Mouse (Mus musculus): ENCODE data around the gene Atp1b2. TPM values are rescaled to one million over a fixed set of nuclear protein-coding genes. Genes with fewer than 3 reads are reported as not detected.

The Atp1b2 gene
- total and polyA plus RNA-seq, 3 experiments, result 13.4 to 136 TPM; not detected in 1

GRCm38 (mm10) chr11:69629802-69630201, 24.1 kb upstream of the Atp1b2 start (continued):
- no peak for TF ChIP-seq KAT2A (conservative IDR thresholded peaks at IDR 0.05; ENCODE audit: low read depth, low read length)

- H3K4me3 ChIP-seq (ENCODE audit: control insufficient read depth in 1 of 2, insufficient read depth in 1 of 2, low read depth in 2 of 2, low read length in 2 of 2), result peak overlapping the region in 1 of 2 experiments; percentile 12; a peak in 2 of 4 replicates
- 0 out of 2 replicates have a peak overlapping the region, but pooled peaks have one; percentile 23 for H3K9ac ChIP-seq (ENCODE audit: control insufficient read depth, low read depth, low read length, poor library complexity, severe bottlenecking)
- peaks cover 0 to 8% of the 10 kb centered on the region in 2 experiments; a peak in 2 of 4 replicates for H3K36me3 ChIP-seq (ENCODE audit: control insufficient read depth in 1 of 2, insufficient read depth in 2 of 2, low read length in 2 of 2)
- no peak overlapping the region for H3K27ac ChIP-seq (ENCODE audit: control insufficient read depth, low read depth, low read length)
- TF ChIP-seq USF2 (IDR thresholded peaks at IDR 0.05; ENCODE audit: borderline replicate concordance in 1 of 2, insufficient read depth in 1 of 2, low read depth in 1 of 2, low read length in 2 of 2), result no peak
- 0 out of 2 replicates have a peak, but pooled peaks have one; percentile 9 for TF ChIP-seq NRF1 (IDR thresholded peaks at IDR 0.05; ENCODE audit: insufficient read depth, low read depth, low read length, poor library complexity, severe bottlenecking)
- 0 out of 2 replicates have a peak, but pooled peaks have one; percentile 14 for TF ChIP-seq BHLHE40 (IDR thresholded peaks at IDR 0.05; ENCODE audit: borderline replicate concordance, low read depth, low read length)
- 0 out of 2 replicates have a peak, but pooled peaks have one; percentile 14 for TF ChIP-seq TCF12 (IDR thresholded peaks at IDR 0.05; ENCODE audit: low read depth, low read length)
- no peak for TF ChIP-seq TAL1 (IDR thresholded peaks at IDR 0.05; ENCODE audit: low read length)
- TF ChIP-seq MYC (IDR thresholded peaks at IDR 0.05; ENCODE audit: low read depth, low read length), result 0 out of 2 replicates have a peak, but pooled peaks have one; percentile 41
- TF ChIP-seq MYB (IDR thresholded peaks at IDR 0.05; ENCODE audit: low read depth, low read length), result no peak
- peak; percentile 69 for TF ChIP-seq SIN3A (IDR thresholded peaks at IDR 0.05; ENCODE audit: low read length)
- TF ChIP-seq ZC3H11A (IDR thresholded peaks at IDR 0.05; ENCODE audit: low read depth, low read length), result peak; percentile 42; the same call in 1 of the 2 replicates
- TF ChIP-seq ETS1 (IDR thresholded peaks at IDR 0.05; ENCODE audit: low read depth, low read length), result no peak
- no peak for TF ChIP-seq ZKSCAN1 (IDR thresholded peaks at IDR 0.05; ENCODE audit: low read depth, low read length)
- TF ChIP-seq RAD21 (IDR thresholded peaks at IDR 0.05; ENCODE audit: low read depth, low read length), result peak; percentile 55
- TF ChIP-seq SMC3 (IDR thresholded peaks at IDR 0.05; ENCODE audit: low read depth, low read length), result peak; percentile 72
- TF ChIP-seq HCFC1 (IDR thresholded peaks at IDR 0.05; ENCODE audit: low read depth, low read length), result 0 out of 2 replicates have a peak, but pooled peaks have one; percentile 28
- TF ChIP-seq NELFE (IDR thresholded peaks at IDR 0.05; ENCODE audit: low read depth, low read length), result 0 out of 2 replicates have a peak, but pooled peaks have one; percentile 20
- TF ChIP-seq RCOR1 (IDR thresholded peaks at IDR 0.05; ENCODE audit: low read depth, low read length), result no peak
- TF ChIP-seq MAZ (IDR thresholded peaks at IDR 0.05; ENCODE audit: low read depth, low read length), result peak; percentile 36; the same call in 1 of the 2 replicates
- TF ChIP-seq ZMIZ1 (IDR thresholded peaks at IDR 0.05; ENCODE audit: low read depth, low read length), result no peak
- TF ChIP-seq MEF2A (IDR thresholded peaks at IDR 0.05; ENCODE audit: extremely low read depth, insufficient replicate concordance, low read depth, low read length, poor library complexity, severe bottlenecking), result no peak
- no peak for TF ChIP-seq POLR2A (IDR thresholded peaks at IDR 0.05; ENCODE audit: control insufficient read depth in 1 of 2, insufficient read depth in 1 of 2, low read depth in 1 of 2, low read length in 2 of 2, poor library complexity in 1 of 2)
- TF ChIP-seq GATA1 (IDR thresholded peaks at IDR 0.05; ENCODE audit: low read depth, low read length), result no peak
- no peak for TF ChIP-seq CHD2 (IDR thresholded peaks at IDR 0.05; ENCODE audit: low read length)
- no peak for TF ChIP-seq CHD1 (IDR thresholded peaks at IDR 0.05; ENCODE audit: low read depth, low read length)
- TF ChIP-seq JUND (IDR thresholded peaks at IDR 0.05; ENCODE audit: low read depth, low read length), result no peak
- peak; percentile 94 to 97 (median 97) for TF ChIP-seq CTCF (IDR thresholded peaks at IDR 0.05 in 2 of 3, conservative IDR thresholded peaks at IDR 0.05 in 1 of 3; ENCODE audit: control insufficient read depth in 1 of 3, insufficient read depth in 1 of 3, low read depth in 2 of 3, low read length in 3 of 3, poor library complexity in 1 of 3, severe bottlenecking in 1 of 3)
- no peak for TF ChIP-seq MAX (IDR thresholded peaks at IDR 0.05; ENCODE audit: low read length)
- TF ChIP-seq ZNF384 (IDR thresholded peaks at IDR 0.05; ENCODE audit: low read depth, low read length), result 0 out of 2 replicates have a peak, but pooled peaks have one; percentile 40
- no peak for TF ChIP-seq MXI1 (IDR thresholded peaks at IDR 0.05; ENCODE audit: low read depth, low read length)
- TF ChIP-seq ELF1 (IDR thresholded peaks at IDR 0.05; ENCODE audit: low read depth, low read length), result no peak
- no peak for TF ChIP-seq USF1 (IDR thresholded peaks at IDR 0.05; ENCODE audit: low read depth, low read length)
- H3K79me2 ChIP-seq (ENCODE audit: control insufficient read depth, insufficient read depth, low read length, poor library complexity), result peaks cover 5% of the 10 kb centered on the region
- DNase-seq (ENCODE audit: low read depth, low spot score), result peak; percentile 90
- no peaks in the 10 kb centered on the region for H3K9me3 ChIP-seq (replicated peaks; ENCODE audit: insufficient read depth, low read length)
- H3K4me1 ChIP-seq (ENCODE audit: control insufficient read depth in 1 of 2, insufficient read depth in 2 of 2, low read length in 2 of 2), result peaks cover 3 to 11% of the 10 kb centered on the region in 2 experiments; a peak in 3 of 4 replicates
- H3K27me3 ChIP-seq (ENCODE audit: control insufficient read depth in 1 of 2, insufficient read depth in 2 of 2, low read length in 2 of 2), result no peaks in the 10 kb centered on the region
Measured at GRCm38 (mm10) chr11:69628286-69628685, 22.5 kb upstream of the Atp1b2 start.
